12 mouse cellular contexts compared by ENCODE assay signal in genomic region chr10:107615460-107615859, GRCm38 (mm10).
"Had no signal": no experiment of that assay in that cellular context is flagged by ENCODE, and none has a peak within 500 bp of the region (broad histone marks: within the 10 kb centered on the region; RNA-seq: fewer than 3 reads in every experiment).

No protein-coding gene starts in this region.

- H3K27ac ChIP-seq: left cerebral cortex, adult 2 months; liver, embryonic 14.5 days; midbrain, embryonic 13.5 days; neural tube, embryonic 15.5 days; stomach, postnatal 0 days had no signal

- H3K9me3 ChIP-seq: midbrain, embryonic 13.5 days; neural tube, embryonic 15.5 days had no signal

- H3K36me3 ChIP-seq: midbrain, embryonic 13.5 days; neural tube, embryonic 15.5 days had no signal

- H3K4me1 ChIP-seq: midbrain, embryonic 13.5 days; neural tube, embryonic 15.5 days had no signal

- H3K4me2 ChIP-seq: midbrain, embryonic 13.5 days; neural tube, embryonic 15.5 days had no signal

- H3K27me3 ChIP-seq: midbrain, embryonic 13.5 days; neural tube, embryonic 15.5 days had no signal

- H3K4me3 ChIP-seq: left cerebral cortex, adult 2 months; midbrain, embryonic 13.5 days; neural tube, embryonic 15.5 days had no signal

- ATAC-seq: midbrain, embryonic 13.5 days had no signal

- H3K9ac ChIP-seq: liver, embryonic 14.5 days; midbrain, embryonic 13.5 days; neural tube, embryonic 15.5 days had no signal

- DNase-seq: kidney, adult 11 months; kidney, postnatal 10 days; kidney, postnatal 4 days; liver; lung, adult 18-20 months; lung, postnatal 36 days; thymus, postnatal 25 days had no signal
